Mouse (Mus musculus) midbrain, postnatal 0 days (tissue): ENCODE results near the gene Lysmd3. TPM values are rescaled to one million over a fixed set of nuclear protein-coding genes. Genes with fewer than 3 reads are reported as not detected.
A peak's percentile ranks its signal among the peaks of the same experiment; 100 is the strongest.

Experiments
- ATAC-seq: fragments of 200-750 bp; cut with Nextera tagmentation; 2 replicates; pipeline ENCODE4 v1.8.0; 2017; ENCODE audit warnings: moderate number of reproducible peaks, mild to moderate bottlenecking, moderate TSS enrichment, moderate library complexity; ENCODE audit not compliant: low FRiP score
- DNase-seq: peaks from one replicate; pipeline ENCODE4 v3.0.0-alpha.2; 2015; ENCODE audit warnings: low spot score
- H3K27ac ChIP-seq: fragments of 300-500 bp; sonication (generic); 2 replicates; pipeline ENCODE4 v1.5.1; 2014; ENCODE audit warnings: low read depth, mild to moderate bottlenecking, low read length, mixed read lengths
- H3K27me3 ChIP-seq: fragments of 300-500 bp; sonication (generic); 2 replicates; pipeline ENCODE4 v1.6.1; 2014; ENCODE audit warnings: low read length, control low read depth, mixed read lengths; ENCODE audit not compliant: insufficient read depth
- H3K36me3 ChIP-seq: fragments of 300-500 bp; sonication (generic); 2 replicates; pipeline ENCODE4 v1.6.1; 2014; ENCODE audit warnings: low read length, control low read depth, mixed read lengths; ENCODE audit not compliant: insufficient read depth
- H3K4me1 ChIP-seq: fragments of 300-500 bp; sonication (generic); 2 replicates; pipeline ENCODE4 v1.6.1; 2014; ENCODE audit warnings: mild to moderate bottlenecking, control low read depth, antibody characterized with exemption, low read length, mixed read lengths; ENCODE audit not compliant: insufficient read depth
- H3K4me2 ChIP-seq: fragments of 300-500 bp; sonication (generic); 2 replicates; pipeline ENCODE4 v1.6.1; 2014; ENCODE audit warnings: low read depth, mild to moderate bottlenecking, low read length, mixed read lengths; ENCODE audit not compliant: poor library complexity, severe bottlenecking
- H3K4me3 ChIP-seq: fragments of 300-500 bp; sonication (generic); 2 replicates; pipeline ENCODE4 v1.5.1; 2014; ENCODE audit warnings: low read depth, mild to moderate bottlenecking, low read length, moderate library complexity
- H3K9ac ChIP-seq: fragments of 300-500 bp; sonication (generic); replicated peaks from 2 replicates; pipeline ENCODE4 v1.6.1; 2014; ENCODE audit warnings: mild to moderate bottlenecking, low read length, moderate library complexity, mixed read lengths; ENCODE audit not compliant: poor library complexity, severe bottlenecking
- H3K9me3 ChIP-seq: fragments of 300-500 bp; sonication (generic); 2 replicates; pipeline ENCODE4 v1.6.1; 2016; ENCODE audit warnings: low read length, control low read depth
- CTCF ChIP-seq: IDR thresholded peaks from 2 replicates; pipeline ENCODE4 v1.5.1; 2016; ENCODE audit warnings: antibody characterized with exemption, mild to moderate bottlenecking
- WGBS: fragments of 180-500 bp; shearing (Covaris S2); extraction: QIAGEN DNeasy Blood & Tissue Kit; methylation state at CpG from one replicate; pipeline ENCODE4 v1.1.7; 2014; 5-methylcytosine and 5-hydroxymethylcytosine counted together
- polyA plus RNA-seq: library from polyadenylated mRNA; unstranded; fragments of >200 nt; fragmentation: Nextera tagmentation; extraction: Ambion mirVana; gene quantifications from 2 replicates; pipeline ENCODE4 v1.2.1, GENCODE M21; 2015
- total RNA-seq: library from RNA; depleted of rRNA; stranded (reverse); fragments of >200 nt; gene quantifications from 2 replicates; pipeline ENCODE4 v1.2.3, GENCODE M21; 2014

Gene Lysmd3
- total and polyA plus RNA-seq, 2 experiments from 2014 or later = 13.7 to 15.6 TPM

DNA sequence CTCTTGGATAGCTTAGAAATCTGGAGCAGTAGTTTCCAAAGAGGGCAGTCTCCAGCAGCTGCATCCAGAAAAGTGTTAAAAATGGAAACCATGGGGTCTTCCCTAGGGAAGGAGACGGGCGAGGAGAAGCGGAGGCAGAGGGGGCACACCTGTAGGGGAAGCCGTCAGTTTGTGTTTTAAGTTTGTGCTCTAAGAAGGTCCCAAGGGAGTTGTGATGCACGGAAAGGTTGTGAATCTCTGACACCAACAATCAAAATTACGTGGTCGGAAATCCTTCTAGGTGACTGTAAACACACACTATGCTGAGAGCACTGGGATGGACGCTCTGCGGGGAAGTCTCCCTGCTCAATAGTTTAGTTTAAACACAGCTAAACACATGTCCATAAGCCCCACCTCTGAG lies 46.2 kb downstream of the Lysmd3 start:
- Histone ChIP-seq H3K4me3 (no peak overlapping the region), H3K27ac (no peak overlapping the region), H3K4me2 (no peak overlapping the region), H3K9ac (no peak overlapping the region), H3K27me3 (no peaks in the 10 kb centered on the region), H3K4me1 (no peaks in the 10 kb centered on the region), H3K9me3 (no peaks in the 10 kb centered on the region), H3K36me3 (no peaks in the 10 kb centered on the region)
- 79% methylated on average over 9 of the region's 9 CpGs for WGBS
- no peak for TF ChIP-seq CTCF
- ATAC-seq (no peak), DNase-seq (no peak)

DNA sequence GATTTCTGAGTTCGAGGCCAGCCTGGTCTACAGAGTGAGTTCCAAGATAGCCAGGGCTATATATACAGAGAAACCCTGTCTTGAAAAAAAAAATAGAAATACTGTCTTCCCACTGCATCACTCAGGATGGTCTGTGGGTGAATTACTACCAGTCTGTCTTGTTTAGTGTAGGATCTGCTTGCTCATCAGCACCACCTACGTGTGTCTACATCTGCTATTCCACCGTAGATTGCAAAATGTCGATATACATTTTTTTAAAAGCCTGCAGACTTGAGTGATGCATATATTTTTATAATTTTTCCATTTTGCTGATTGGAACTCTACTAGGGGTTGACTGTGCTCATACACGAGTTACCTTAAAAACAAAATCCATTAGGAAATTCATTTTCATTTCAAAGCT lies 48.8 kb downstream of the Lysmd3 start:
- no peaks in the 10 kb centered on the region for H3K4me1 ChIP-seq
- DNase-seq = no peak
- H3K27me3 ChIP-seq = no peaks in the 10 kb centered on the region
- H3K9ac ChIP-seq = no peak overlapping the region
- TF ChIP-seq CTCF = no peak
- ATAC-seq = no peak
- WGBS = 97% methylated on average over 5 of the region's 5 CpGs
- H3K4me2 ChIP-seq = no peak overlapping the region
- no peaks in the 10 kb centered on the region for H3K36me3 ChIP-seq
- no peaks in the 10 kb centered on the region for H3K9me3 ChIP-seq
- no peak overlapping the region for H3K4me3 ChIP-seq
- H3K27ac ChIP-seq = no peak overlapping the region

- Histone ChIP-seq H3K9ac (no peak overlapping the region), H3K9me3 (no peaks in the 10 kb centered on the region), H3K4me3 (peak overlapping the region; percentile 88), H3K27me3 (no peaks in the 10 kb centered on the region), H3K4me2 (peak overlapping the region; percentile 89), H3K4me1 (no peaks in the 10 kb centered on the region; the same call in none of the 2 replicates), H3K27ac (no peak overlapping the region), H3K36me3 (no peaks in the 10 kb centered on the region)
- TF ChIP-seq CTCF = no peak
- ATAC-seq = no peak
- WGBS = 17% methylated on average over 4 of the region's 4 CpGs
- no peak for DNase-seq
Measured at GRCm38 (mm10) chr13:81709805-81710204, 52.3 kb downstream of the Lysmd3 start.

- Histone ChIP-seq H3K9ac (peak overlapping the region; percentile 78; the same call in 1 of the 2 replicates), H3K9me3 (no peaks in the 10 kb centered on the region), H3K4me3 (peak overlapping the region; percentile 88), H3K27ac (no peak overlapping the region), H3K4me2 (peak overlapping the region; percentile 89), H3K4me1 (no peaks in the 10 kb centered on the region; the same call in none of the 2 replicates), H3K27me3 (no peaks in the 10 kb centered on the region), H3K36me3 (no peaks in the 10 kb centered on the region)
- ATAC-seq = no peak
- TF ChIP-seq CTCF = no peak
- under 1% methylated on average over 7 of the region's 7 CpGs for WGBS
- no peak for DNase-seq
Measured at GRCm38 (mm10) chr13:81710266-81710665, 52.8 kb downstream of the Lysmd3 start.

GRCm38 (mm10) chr13:81710775-81711545 lies 53.5 kb downstream of the Lysmd3 start, which contains the start of the genes Polr3g and Mblac2:
Gene Polr3g (minus strand): TSS chr13:81711013.
Gene Mblac2 (plus strand): TSS chr13:81711341.
- Histone ChIP-seq H3K4me1 (no peaks in the 10 kb centered on the region; the same call in none of the 2 replicates), H3K36me3 (no peaks in the 10 kb centered on the region), H3K9ac (peak within 1 kb of the TSS; percentile 78), H3K4me2 (peak within 1 kb of the TSS; percentile 89), H3K9me3 (no peaks in the 10 kb centered on the region), H3K4me3 (peak within 1 kb of the TSS; percentile 88), H3K27ac (peak within 1 kb of the TSS; percentile 85), H3K27me3 (no peaks in the 10 kb centered on the region)
- WGBS = 0% methylated on average over 61 of the region's 61 CpGs
- peak; percentile 95 for DNase-seq
- peak; percentile 39 for TF ChIP-seq CTCF
- ATAC-seq = peak; percentile 97
